In genomic region chr1:57367446-57367845, GRCm38 (mm10) we compare ENCODE assay signal across 34 mouse cellular contexts.
"Had no signal": no experiment of that assay in that cellular context is flagged by ENCODE, and none has a peak within 500 bp of the region (broad histone marks: within the 10 kb centered on the region; RNA-seq: fewer than 3 reads in every experiment).

No protein-coding gene starts in this region.

- H3K9me3 ChIP-seq: heart, embryonic 12.5 days; heart, embryonic 13.5 days; heart, embryonic 15.5 days; hindbrain, embryonic 10.5 days; hindbrain, embryonic 12.5 days; hindbrain, embryonic 13.5 days; hindbrain, embryonic 15.5 days; intestine, embryonic 15.5 days; kidney, embryonic 15.5 days had no signal

- H3K4me3 ChIP-seq: heart, embryonic 12.5 days; heart, embryonic 13.5 days; heart, embryonic 15.5 days; hindbrain, embryonic 10.5 days; hindbrain, embryonic 12.5 days; hindbrain, embryonic 13.5 days; hindbrain, embryonic 15.5 days; intestine, embryonic 15.5 days; kidney, embryonic 15.5 days; layer of hippocampus, adult 2 months; left cerebral cortex, adult 2 months had no signal

- H3K36me3 ChIP-seq: heart, embryonic 12.5 days; heart, embryonic 13.5 days; heart, embryonic 15.5 days; hindbrain, embryonic 10.5 days; hindbrain, embryonic 12.5 days; hindbrain, embryonic 13.5 days; hindbrain, embryonic 15.5 days; intestine, embryonic 15.5 days; kidney, embryonic 15.5 days had no signal

- H3K4me2 ChIP-seq: heart, embryonic 11.5 days; heart, embryonic 12.5 days; heart, embryonic 13.5 days; heart, embryonic 15.5 days; hindbrain, embryonic 12.5 days; hindbrain, embryonic 13.5 days; hindbrain, embryonic 14.5 days; hindbrain, embryonic 15.5 days; intestine, embryonic 15.5 days; kidney, embryonic 15.5 days had no signal

- H3K4me1 ChIP-seq: heart, embryonic 12.5 days; heart, embryonic 13.5 days; heart, embryonic 15.5 days; hindbrain, embryonic 10.5 days; hindbrain, embryonic 12.5 days; hindbrain, embryonic 13.5 days; hindbrain, embryonic 15.5 days; intestine, embryonic 15.5 days; kidney, embryonic 15.5 days had no signal

- H3K27ac ChIP-seq: heart, embryonic 13.5 days; heart, embryonic 15.5 days; hindbrain, embryonic 10.5 days; hindbrain, embryonic 12.5 days; hindbrain, embryonic 13.5 days; hindbrain, embryonic 14.5 days; hindbrain, embryonic 15.5 days; hindbrain, postnatal 0 days; intestine, embryonic 15.5 days; kidney, embryonic 15.5 days; kidney, postnatal 0 days; layer of hippocampus, adult 2 months; left cerebral cortex, adult 2 months had no signal

- DNase-seq: heart, postnatal 10 days; heart, postnatal 14 days; heart, postnatal 36 days; heart, postnatal 4 days; kidney, adult 11 months; kidney, adult 18-20 months; kidney, adult 2 months; kidney, adult 8-10 months; kidney, adult 9 months; kidney, postnatal 10 days; kidney, postnatal 14 days; kidney, postnatal 25 days; kidney, postnatal 36 days; kidney, postnatal 4 days; layer of hippocampus, adult 9-11 months; layer of hippocampus, postnatal 36 days had no signal

- H3K9ac ChIP-seq: heart, embryonic 12.5 days; heart, embryonic 13.5 days; heart, embryonic 15.5 days; hindbrain, embryonic 12.5 days; hindbrain, embryonic 13.5 days; hindbrain, embryonic 14.5 days; hindbrain, embryonic 15.5 days; intestine, embryonic 15.5 days; kidney, embryonic 15.5 days had no signal

- ATAC-seq: hindbrain, embryonic 16.5 days; hindbrain, postnatal 0 days; inflammation-experienced regulatory T-cells, adult 6 months; intestine, embryonic 15.5 days; intestine, embryonic 16.5 days had no signal

- H3K27me3 ChIP-seq: heart, embryonic 12.5 days; heart, embryonic 13.5 days; heart, embryonic 15.5 days; hindbrain, embryonic 12.5 days; hindbrain, embryonic 13.5 days; hindbrain, embryonic 15.5 days; intestine, embryonic 15.5 days; kidney, embryonic 15.5 days had no signal
